Mouse (Mus musculus): ENCODE results near the gene Armcx4. TPM values are rescaled to one million over a fixed set of nuclear protein-coding genes. Genes with fewer than 3 reads are reported as not detected.

Armcx4 gene
- polyA plus RNA-seq, 1 experiment from 2014 or later: 6.9 TPM

DNA sequence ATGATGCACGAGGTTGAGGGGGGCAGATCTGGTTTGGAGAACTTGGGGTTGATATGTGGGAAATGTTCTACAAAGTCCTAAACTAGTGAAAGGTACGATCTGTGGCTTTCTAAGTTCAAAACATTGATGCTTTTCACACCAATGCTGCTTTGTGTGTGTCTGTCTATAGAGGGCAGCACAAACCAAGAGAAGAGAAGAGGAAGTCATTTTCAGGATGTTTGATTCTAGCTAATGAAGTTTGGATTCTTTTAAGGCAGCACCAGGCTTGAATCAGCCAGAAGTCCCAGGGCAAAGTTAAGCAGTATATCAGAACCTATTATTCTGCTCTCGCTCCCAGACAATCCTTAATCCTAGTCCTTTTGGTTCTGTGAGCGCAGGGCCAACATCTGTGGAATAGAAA is 43.5 kb downstream of the Armcx4 start:
- Histone ChIP-seq H3K27ac (ENCODE audit: low read depth, low read length) (no peak overlapping the region), H3K27me3 (ENCODE audit: control insufficient read depth, insufficient read depth, low read length) (peaks cover 8% of the 10 kb centered on the region; the same call in 1 of the 2 replicates), H3K9ac (ENCODE audit: low read length) (no peak overlapping the region), H3K4me3 (ENCODE audit: low read depth, low read length) (no peak overlapping the region), H3K4me2 (no peak overlapping the region), H3K9me3 (ENCODE audit: control insufficient read depth, low read length) (no peaks in the 10 kb centered on the region), H3K4me1 (ENCODE audit: control insufficient read depth, insufficient read depth, low read length) (no peaks in the 10 kb centered on the region), H3K36me3 (ENCODE audit: control insufficient read depth, insufficient read depth, low read length) (no peaks in the 10 kb centered on the region)
- peak; percentile 83 for DNase-seq (ENCODE audit: low spot score, missing footprints)
- ATAC-seq (ENCODE audit: low FRiP score): no peak
- 47% methylated on average over 4 of the region's 4 CpGs for WGBS

- no peak overlapping the region for H3K4me2 ChIP-seq
- no peak overlapping the region for H3K4me3 ChIP-seq (ENCODE audit: low read depth, low read length)
- ATAC-seq (ENCODE audit: low FRiP score) (no peak), DNase-seq (ENCODE audit: low spot score, missing footprints) (no peak)
- no peak overlapping the region for H3K27ac ChIP-seq (ENCODE audit: low read depth, low read length)
- WGBS: 100% methylated on average over 1 of the region's 1 CpGs
- no peaks in the 10 kb centered on the region for H3K36me3 ChIP-seq (ENCODE audit: control insufficient read depth, insufficient read depth, low read length)
- no peaks in the 10 kb centered on the region for H3K9me3 ChIP-seq (ENCODE audit: control insufficient read depth, low read length)
- H3K27me3 ChIP-seq (ENCODE audit: control insufficient read depth, insufficient read depth, low read length): peaks cover 13% of the 10 kb centered on the region; the same call in 1 of the 2 replicates
- H3K9ac ChIP-seq (ENCODE audit: low read length): no peak overlapping the region
- no peaks in the 10 kb centered on the region for H3K4me1 ChIP-seq (ENCODE audit: control insufficient read depth, insufficient read depth, low read length)
Measured at GRCm38 (mm10) chrX:134737796-134738195, 51.5 kb downstream of the Armcx4 start.

DNA sequence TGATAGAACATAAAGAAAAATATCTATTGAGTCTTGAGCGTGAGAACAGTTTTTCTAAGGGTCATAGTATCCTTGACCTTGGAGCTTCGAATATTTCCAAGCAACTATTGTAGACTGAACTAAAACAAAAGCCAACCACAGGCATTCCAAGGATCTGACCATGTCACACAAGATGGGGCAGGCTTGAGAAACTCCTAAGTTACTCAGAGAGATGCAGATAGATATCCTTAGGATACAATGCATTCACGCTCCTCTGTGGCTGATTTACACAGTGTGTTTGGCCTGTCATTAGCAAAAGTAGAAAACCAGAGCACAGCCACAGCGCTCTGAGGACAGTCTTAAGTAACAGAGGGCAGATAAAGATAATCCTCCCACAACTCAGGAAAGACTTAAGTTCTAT is 52.8 kb downstream of the Armcx4 start:
- 69% methylated on average over 4 of the region's 4 CpGs for WGBS
- Histone ChIP-seq H3K27me3 (ENCODE audit: control insufficient read depth, insufficient read depth, low read length) (peaks cover 11% of the 10 kb centered on the region; the same call in 1 of the 2 replicates), H3K9ac (ENCODE audit: low read length) (no peak overlapping the region), H3K36me3 (ENCODE audit: control insufficient read depth, insufficient read depth, low read length) (no peaks in the 10 kb centered on the region), H3K4me1 (ENCODE audit: control insufficient read depth, insufficient read depth, low read length) (no peaks in the 10 kb centered on the region), H3K27ac (ENCODE audit: low read depth, low read length) (no peak overlapping the region), H3K4me3 (ENCODE audit: low read depth, low read length) (no peak overlapping the region), H3K9me3 (ENCODE audit: control insufficient read depth, low read length) (no peaks in the 10 kb centered on the region), H3K4me2 (no peak overlapping the region)
- DNase-seq (ENCODE audit: low spot score, missing footprints) (no peak), ATAC-seq (ENCODE audit: low FRiP score) (no peak)

DNA sequence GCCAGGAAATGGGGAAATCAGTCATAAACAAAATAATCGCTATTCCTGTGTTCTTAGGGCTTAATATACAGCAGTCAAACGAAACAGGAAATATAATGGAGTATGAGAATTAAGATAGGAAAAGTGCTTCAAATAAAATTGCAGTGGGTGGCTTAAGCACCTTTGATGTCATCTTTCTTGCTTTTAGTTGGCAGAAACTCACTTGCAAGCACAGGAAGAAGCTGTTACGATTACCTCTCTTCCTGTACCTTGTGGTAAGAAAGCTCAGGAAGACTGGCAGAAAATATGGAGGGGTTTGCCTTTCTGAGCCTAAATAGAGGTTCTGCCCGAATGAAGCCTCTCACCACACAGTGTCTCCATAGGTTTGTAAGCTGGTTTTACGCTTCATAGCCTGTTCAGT is 55.5 kb downstream of the Armcx4 start:
- no peak for ATAC-seq (ENCODE audit: low FRiP score)

More for the DNA sequence above, 55.5 kb downstream of the Armcx4 start:
- Histone ChIP-seq H3K9ac (ENCODE audit: low read length) (no peak overlapping the region), H3K4me3 (ENCODE audit: low read depth, low read length) (no peak overlapping the region), H3K27ac (ENCODE audit: low read depth, low read length) (no peak overlapping the region), H3K36me3 (ENCODE audit: control insufficient read depth, insufficient read depth, low read length) (no peaks in the 10 kb centered on the region), H3K9me3 (ENCODE audit: control insufficient read depth, low read length) (no peaks in the 10 kb centered on the region), H3K4me2 (no peak overlapping the region), H3K27me3 (ENCODE audit: control insufficient read depth, insufficient read depth, low read length) (no peaks in the 10 kb centered on the region; the same call in 1 of the 2 replicates), H3K4me1 (ENCODE audit: control insufficient read depth, insufficient read depth, low read length) (no peaks in the 10 kb centered on the region)
- WGBS: 73% methylated on average over 5 of the region's 5 CpGs
- no peak for DNase-seq (ENCODE audit: low spot score, missing footprints)

Other genes starting within 250 kb of the Armcx4 start
- not detected in 2 replicates for gene Taf7l, start 210.0 kb upstream of the Armcx4 start, polyA plus RNA-seq (2014; fragmentation: Nextera tagmentation; extraction: Ambion mirVana)
- gene Timm8a1, start 144.7 kb upstream of the Armcx4 start, polyA plus RNA-seq (2014; fragmentation: Nextera tagmentation; extraction: Ambion mirVana): 71.6 and 79.4 TPM in 2 replicates
- 0.92 and 2.1 TPM in 2 replicates for gene Btk, start 102.9 kb upstream of the Armcx4 start, polyA plus RNA-seq (2014; fragmentation: Nextera tagmentation; extraction: Ambion mirVana)
- 292 and 298 TPM in 2 replicates for gene Rpl36a, start 100.9 kb upstream of the Armcx4 start, polyA plus RNA-seq (2014; fragmentation: Nextera tagmentation; extraction: Ambion mirVana)
- gene Gla, start 85.4 kb upstream of the Armcx4 start, polyA plus RNA-seq (2014; fragmentation: Nextera tagmentation; extraction: Ambion mirVana): 3.5 and 4.7 TPM in 2 replicates
- gene Hnrnph2, start 85.3 kb upstream of the Armcx4 start, polyA plus RNA-seq (2014; fragmentation: Nextera tagmentation; extraction: Ambion mirVana): 179 and 184 TPM in 2 replicates
- gene Armcx1, start 31.4 kb downstream of the Armcx4 start, polyA plus RNA-seq (2014; fragmentation: Nextera tagmentation; extraction: Ambion mirVana): 48.2 and 50.0 TPM in 2 replicates
- gene Armcx6, start 64.9 kb downstream of the Armcx4 start, polyA plus RNA-seq (2014; fragmentation: Nextera tagmentation; extraction: Ambion mirVana): 14.4 and 15.4 TPM in 2 replicates
- 58.7 and 65.9 TPM in 2 replicates for gene Armcx3, start 70.1 kb downstream of the Armcx4 start, polyA plus RNA-seq (2014; fragmentation: Nextera tagmentation; extraction: Ambion mirVana)
- 84.1 and 87.8 TPM in 2 replicates for gene Armcx2, start 122.7 kb downstream of the Armcx4 start, polyA plus RNA-seq (2014; fragmentation: Nextera tagmentation; extraction: Ambion mirVana)